Mouse (Mus musculus) megakaryocyte, embryonic 14.5 days (primary cell): ENCODE measurements at regions not wholly inside any gene's neighbourhood (a gene's known extent, or its start where the extent isn't known, plus 50 kb on each side); places are given as distances from the start of the nearest gene placed in this dataset.
"Not testable (repeated sequence)": the region's sequence is repeated elsewhere in the genome, so short reads cannot be mapped to it uniquely, and the experiment has no call there.

Source experiments
- FLI1 ChIP-seq: IDR thresholded peaks from 2 replicates; pipeline ENCODE4 v1.6.1; 2012; ENCODE audit warnings: low read length, inconsistent platforms, mixed read lengths
- GATA1 ChIP-seq: IDR thresholded peaks from 3 replicates; pipeline ENCODE4 v1.6.1; 2012; ENCODE audit warnings: mixed read lengths, low read length, inconsistent platforms, borderline replicate concordance

DNA sequence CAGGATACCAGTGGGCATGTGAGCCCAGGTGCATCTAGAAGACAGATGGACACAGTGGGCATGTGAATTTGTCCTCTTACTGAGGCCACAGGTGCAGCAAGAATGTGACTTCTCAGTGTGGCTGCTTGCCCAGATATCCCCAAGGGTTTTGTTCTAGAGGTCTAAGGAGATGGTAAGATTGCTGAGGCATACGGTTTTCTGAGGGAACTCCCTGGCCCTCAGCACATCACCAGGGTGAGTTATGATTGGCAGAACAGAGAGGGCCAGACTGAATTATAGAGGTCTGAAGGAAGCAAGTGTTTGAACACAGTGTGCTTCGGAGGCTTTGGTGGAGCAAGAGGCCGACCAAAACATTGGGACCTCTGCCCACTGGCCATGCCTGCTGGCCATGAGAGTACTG lies 71.3 kb downstream of the Samt1 start:
- not testable (repeated sequence) for TF ChIP-seq GATA1, FLI1
